In the genomic region with DNA sequence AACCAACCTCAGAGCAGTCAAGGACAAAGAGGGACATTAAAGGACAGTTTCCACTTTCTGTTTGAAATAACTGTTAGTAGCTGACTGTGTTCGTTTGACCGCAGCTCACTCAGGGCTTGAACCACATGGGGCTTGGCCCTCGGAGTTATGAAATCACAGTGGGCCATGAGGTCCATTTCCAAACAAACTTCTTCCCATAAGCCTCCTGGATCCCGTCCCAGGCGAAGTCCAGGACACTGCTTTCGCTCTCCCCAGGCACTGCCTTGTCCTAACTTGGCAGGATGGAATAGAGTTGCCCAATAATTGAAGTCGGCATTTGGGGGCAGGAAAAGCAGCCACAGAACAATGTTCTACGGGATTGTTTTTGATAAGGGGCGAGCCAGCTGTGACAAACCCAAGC, we compare ENCODE assay signal across 9 mouse cellular contexts.
DNase-seq lines count a peak whose midpoint lies in the region; ATAC-seq and TF ChIP-seq lines count a peak whose summit lies in the region.
"Had no signal": no experiment of that assay in that cellular context is flagged by ENCODE, and none has a peak within 500 bp of the region (broad histone marks: within the 10 kb centered on the region; RNA-seq: fewer than 3 reads in every experiment).

No protein-coding gene starts in this region.

- peaks cover 34% of the 10 kb centered on the region for H3K4me1 ChIP-seq in limb, embryonic 12.5 days (replicated peaks)
- peaks cover 33% of the 10 kb centered on the region for H3K4me1 ChIP-seq in limb, embryonic 10.5 days
- H3K4me1 ChIP-seq in brown adipose tissue, adult 24 weeks (ENCODE audit: control insufficient read depth, insufficient read depth, insufficient read length, low read length): peaks cover 16% of the 10 kb centered on the region

- H3K9ac ChIP-seq in limb, embryonic 12.5 days (replicated peaks): no peak overlapping the region

- DNase-seq in limb, embryonic 10.5 days (ENCODE audit: low spot score): no peak
- DNase-seq in heart, postnatal 4 days: peak; percentile 39
- no peak for DNase-seq in frontal cortex, postnatal 25 days (ENCODE audit: low spot score in 2 of 2)

- H3K79me2 ChIP-seq in myocyte (ENCODE audit: control insufficient read depth, insufficient read depth): no peaks in the 10 kb centered on the region

- H3K4me3 ChIP-seq in limb, embryonic 12.5 days (replicated peaks): no peak overlapping the region
- no peak overlapping the region for H3K4me3 ChIP-seq in limb, embryonic 10.5 days
- H3K4me3 ChIP-seq in brown adipose tissue, adult 24 weeks (ENCODE audit: insufficient read depth, low read depth, low read length): no peak overlapping the region
- no peak overlapping the region for H3K4me3 ChIP-seq in myocyte
- H3K4me3 ChIP-seq: erythroblast, embryonic 14.5 days had no signal

- H3K36me3 ChIP-seq in limb, embryonic 12.5 days: no peaks in the 10 kb centered on the region
- no peaks in the 10 kb centered on the region for H3K36me3 ChIP-seq in limb, embryonic 10.5 days
- H3K36me3 ChIP-seq in myocyte (ENCODE audit: control insufficient read depth, insufficient read depth): no peaks in the 10 kb centered on the region

- 0 out of 2 replicates have a peak overlapping the region, but pooled peaks have one; percentile 29 for H3K27ac ChIP-seq in limb, embryonic 12.5 days
- H3K27ac ChIP-seq in limb, embryonic 10.5 days: no peak overlapping the region; the same call in 1 of the 2 replicates
- H3K27ac ChIP-seq in brown adipose tissue, adult 24 weeks (replicated peaks; ENCODE audit: low read depth, low read length): peak overlapping the region; percentile 99

- no peaks in the 10 kb centered on the region for H3K9me3 ChIP-seq in limb, embryonic 12.5 days
- no peaks in the 10 kb centered on the region for H3K9me3 ChIP-seq in limb, embryonic 10.5 days (replicated peaks)

- no peak for TF ChIP-seq POLR2A in myocyte (IDR thresholded peaks at IDR 0.05; ENCODE audit: insufficient read length, low read depth)

- H3K27me3 ChIP-seq in limb, embryonic 12.5 days: no peaks in the 10 kb centered on the region
- H3K27me3 ChIP-seq in limb, embryonic 10.5 days (ENCODE audit: low read depth, poor library complexity, severe bottlenecking): 0 out of 2 replicates have a peak, but pooled peaks cover 5% of the 10 kb centered on the region
- no peaks in the 10 kb centered on the region for H3K27me3 ChIP-seq in myocyte (ENCODE audit: control insufficient read depth, insufficient read depth, insufficient read length)

- H3ac ChIP-seq in myocyte (ENCODE audit: control insufficient read depth, insufficient read length): no peak overlapping the region

- WGBS in limb, embryonic 12.5 days: 83% methylated on average over 9 of the region's 9 CpGs
- WGBS in limb, embryonic 10.5 days: 89% methylated on average over 9 of the region's 9 CpGs

- H3K4me2 ChIP-seq in limb, embryonic 12.5 days: no peak overlapping the region
- no peak overlapping the region for H3K4me2 ChIP-seq in myocyte (ENCODE audit: low read depth)

- no peak for ATAC-seq in limb, embryonic 12.5 days (ENCODE audit: insufficient number of reproducible peaks, insufficient read depth, low FRiP score, low TSS enrichment, low read depth)
- no peak for ATAC-seq in monocyte, adult 5-6 weeks (replicated peaks; ENCODE audit: insufficient number of reproducible peaks, low FRiP score, low TSS enrichment, poor library complexity, severe bottlenecking)
- no peak for ATAC-seq in erythroid progenitor cell, adult 5-6 weeks (replicated peaks; ENCODE audit: low FRiP score, poor library complexity, severe bottlenecking)

TF ChIP-seq in myocyte, 11 proteins besides CTCF, POLR2A, EP300 and RAD21:
- no peak for TF ChIP-seq MAX (IDR thresholded peaks at IDR 0.05; ENCODE audit: low read depth)
- TF ChIP-seq CEBPB (IDR thresholded peaks at IDR 0.05; ENCODE audit: insufficient read depth, poor library complexity, severe bottlenecking): peak; percentile 44; the same call in 1 of the 2 replicates
- TF ChIP-seq TCF12 (IDR thresholded peaks at IDR 0.05; ENCODE audit: insufficient read depth, poor library complexity, severe bottlenecking): no peak
